Mouse (Mus musculus): ENCODE measurements at regions not wholly inside any gene's neighbourhood (a gene's known extent, or its start where the extent isn't known, plus 50 kb on each side); places are given as distances from the start of the nearest gene placed in this dataset.

- TF ChIP-seq MYOD1 (IDR thresholded peaks at IDR 0.05; ENCODE audit: control insufficient read depth in 1 of 3, insufficient read length in 2 of 3, low read depth in 2 of 3) (no peak), POLR2A (IDR thresholded peaks at IDR 0.05; ENCODE audit: insufficient read length, low read depth) (no peak), MYOG (IDR thresholded peaks at IDR 0.05; ENCODE audit: control insufficient read depth in 1 of 3, insufficient read depth in 1 of 3, insufficient read length in 2 of 3, low read depth in 2 of 3) (no peak), POLR2AphosphoS2 (IDR thresholded peaks at IDR 0.05; ENCODE audit: insufficient read length, low read depth) (no peak), REST (IDR thresholded peaks at IDR 0.05; ENCODE audit: insufficient read depth, insufficient read length) (no peak), MAX (IDR thresholded peaks at IDR 0.05; ENCODE audit: low read depth) (no peak), CEBPB (IDR thresholded peaks at IDR 0.05; ENCODE audit: insufficient read depth, poor library complexity, severe bottlenecking) (no peak), TCF12 (IDR thresholded peaks at IDR 0.05; ENCODE audit: insufficient read depth, poor library complexity, severe bottlenecking) (no peak), USF1 (IDR thresholded peaks at IDR 0.05; ENCODE audit: low read depth) (no peak), TCF3 (IDR thresholded peaks at IDR 0.05; ENCODE audit: insufficient read length, low read depth) (no peak)
Measured at GRCm38 (mm10) chr4:71332018-71332417, 425.7 kb downstream of the Gm11232 start.

Measured in myocyte (in vitro differentiated cells).